Mouse (Mus musculus) liver, embryonic 14.5 days (tissue): ENCODE results near the gene Mfrp.
"Not testable (repeated sequence)": the region's sequence is repeated elsewhere in the genome, so short reads cannot be mapped to it uniquely, and the experiment has no call there.

ENCODE experiments used
- CTCF ChIP-seq: IDR thresholded peaks from 2 replicates; pipeline ENCODE4 v1.5.1; 2016; ENCODE audit warnings: antibody characterized with exemption, low read depth, control low read depth
- EP300 ChIP-seq: IDR thresholded peaks from 2 replicates; pipeline ENCODE4 v1.6.1; 2016; ENCODE audit warnings: antibody characterized with exemption, low read depth

DNA sequence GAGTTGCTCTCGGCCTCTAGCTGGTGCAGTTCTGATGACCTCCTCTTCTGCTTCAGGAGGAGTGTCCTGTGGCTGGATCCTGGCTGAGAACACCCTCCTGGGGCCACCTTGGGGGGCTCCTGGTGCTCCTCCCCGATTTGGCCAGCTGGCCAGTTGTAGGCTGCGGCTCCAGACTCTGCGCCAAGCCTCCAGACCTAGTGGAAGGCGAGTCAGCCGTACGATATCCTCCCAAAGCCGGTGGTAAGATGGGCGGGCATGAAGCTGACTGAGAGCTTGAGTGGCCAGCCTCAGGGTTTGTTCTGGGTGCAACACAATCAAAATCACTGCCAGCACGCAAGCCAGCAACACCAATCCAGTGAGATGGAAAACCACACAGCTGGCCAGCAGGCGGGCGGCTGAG, 10.4 kb downstream of the Mfrp start:
- TF ChIP-seq EP300, CTCF: not testable (repeated sequence)
